Mouse (Mus musculus) liver, postnatal 0 days (tissue): ENCODE results near the gene Prickle2. TPM values are rescaled to one million over a fixed set of nuclear protein-coding genes. Genes with fewer than 3 reads are reported as not detected.

Experiments
- ATAC-seq: fragments of 200-750 bp; cut with Nextera tagmentation; 2 replicates; pipeline ENCODE4 v1.8.0; 2017; ENCODE audit warnings: mild to moderate bottlenecking, moderate library complexity
- DNase-seq: peaks from one replicate; pipeline ENCODE4 v3.0.0-alpha.2; 2016
- H3K27ac ChIP-seq: fragments of 300-500 bp; sonication (generic); 2 replicates; pipeline ENCODE4 v1.5.1; 2014; ENCODE audit warnings: antibody characterized with exemption, moderate library complexity, mild to moderate bottlenecking, low read depth
- H3K27me3 ChIP-seq: fragments of 300-500 bp; sonication (generic); 2 replicates; pipeline ENCODE4 v1.6.1; 2014; ENCODE audit warnings: low read length, control low read depth, mixed read lengths; ENCODE audit not compliant: insufficient read depth
- H3K36me3 ChIP-seq: fragments of 300-500 bp; sonication (generic); replicated peaks from 2 replicates; pipeline ENCODE4 v1.6.1; 2014; ENCODE audit warnings: mild to moderate bottlenecking, control low read depth, low read length, moderate library complexity, mixed read lengths; ENCODE audit not compliant: insufficient read depth
- H3K4me1 ChIP-seq: fragments of 300-500 bp; sonication (generic); 2 replicates; pipeline ENCODE4 v1.6.1; 2014; ENCODE audit warnings: antibody characterized with exemption, mild to moderate bottlenecking, control low read depth; ENCODE audit not compliant: insufficient read depth
- H3K4me2 ChIP-seq: fragments of 300-500 bp; sonication (generic); 2 replicates; pipeline ENCODE4 v1.6.1; 2014; ENCODE audit warnings: low read depth, mild to moderate bottlenecking, low read length, moderate library complexity, mixed read lengths
- H3K4me3 ChIP-seq: fragments of 300-500 bp; sonication (generic); 2 replicates; pipeline ENCODE4 v1.5.1; 2014; ENCODE audit warnings: low read depth, low read length
- H3K9ac ChIP-seq: fragments of 300-500 bp; sonication (generic); replicated peaks from 2 replicates; pipeline ENCODE4 v1.6.1; 2014; ENCODE audit warnings: mild to moderate bottlenecking, moderate library complexity
- H3K9me3 ChIP-seq: fragments of 300-500 bp; sonication (generic); 2 replicates; pipeline ENCODE4 v1.6.1; 2016; ENCODE audit warnings: mild to moderate bottlenecking, control low read depth, low read length, mixed read lengths
- CTCF ChIP-seq: sonication (generic); IDR thresholded peaks from 2 replicates; pipeline ENCODE4 v1.5.1; 2016; ENCODE audit warnings: antibody characterized with exemption, low read depth
- EP300 ChIP-seq: IDR thresholded peaks from 2 replicates; pipeline ENCODE4 v1.6.1; 2016; ENCODE audit warnings: antibody characterized with exemption, low read depth, mild to moderate bottlenecking
- WGBS: fragments of 180-500 bp; shearing (Covaris S2); extraction: QIAGEN DNeasy Blood & Tissue Kit; methylation state at CpG from one replicate; pipeline ENCODE4 v1.1.7; 2014; ENCODE audit not compliant: insufficient replicate concordance; 5-methylcytosine and 5-hydroxymethylcytosine counted together
- polyA plus RNA-seq: library from polyadenylated mRNA; unstranded; fragments of >200 nt; fragmentation: Nextera tagmentation; extraction: Ambion mirVana; gene quantifications from 2 replicates; pipeline ENCODE4 v1.2.1, GENCODE M21; 2015

The Prickle2 gene
- polyA plus RNA-seq, 1 experiment from 2014 or later, result 0.28 TPM

DNA sequence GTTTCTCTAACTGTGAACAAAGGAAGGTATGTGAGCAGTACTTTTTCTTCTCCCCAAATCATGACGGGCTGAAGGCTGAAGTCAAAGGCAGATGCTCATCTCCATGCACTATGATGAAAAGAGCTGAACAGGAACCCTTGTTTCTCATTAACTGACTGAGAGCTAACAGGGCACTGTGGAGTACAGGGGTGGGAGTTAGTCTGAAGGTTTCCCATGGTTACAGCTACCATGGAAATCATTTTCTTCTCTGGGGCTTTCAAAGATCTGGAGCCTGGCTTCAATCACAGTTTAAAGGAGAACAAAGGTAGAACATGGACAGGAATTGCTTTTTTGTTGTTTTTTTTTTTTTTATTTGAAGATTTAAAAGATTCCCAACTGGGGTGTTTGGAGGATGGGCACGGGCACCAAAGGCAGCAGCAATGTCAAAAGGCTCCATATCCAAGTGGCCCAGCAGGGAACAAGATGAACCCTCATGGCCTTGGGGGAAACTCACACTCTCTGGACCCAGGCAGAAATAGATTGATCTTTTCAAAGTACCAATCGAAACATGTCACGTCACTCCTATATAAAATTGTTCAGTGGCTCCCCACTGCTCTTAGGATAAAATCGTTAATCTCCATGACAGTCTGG is 35.3 kb downstream of the Prickle2 start:
- Histone ChIP-seq H3K4me1 (no peaks in the 10 kb centered on the region), H3K27ac (no peak overlapping the region), H3K9me3 (no peaks in the 10 kb centered on the region), H3K27me3 (no peaks in the 10 kb centered on the region), H3K36me3 (no peaks in the 10 kb centered on the region), H3K4me3 (no peak overlapping the region), H3K4me2 (no peak overlapping the region), H3K9ac (no peak overlapping the region)
- TF ChIP-seq CTCF (no peak), EP300 (no peak)
- WGBS, result 75% methylated on average over 5 of the region's 5 CpGs
- ATAC-seq (no peak), DNase-seq (no peak)

GRCm38 (mm10) chr6:92669623-92670022 is 36.3 kb downstream of the Prickle2 start:
- no peak for ATAC-seq
- DNase-seq, result no peak
- WGBS, result 73% methylated on average over 3 of the region's 3 CpGs
- TF ChIP-seq CTCF (no peak), EP300 (no peak)
- Histone ChIP-seq H3K9ac (no peak overlapping the region), H3K36me3 (no peaks in the 10 kb centered on the region), H3K4me2 (no peak overlapping the region), H3K27me3 (no peaks in the 10 kb centered on the region), H3K4me1 (no peaks in the 10 kb centered on the region), H3K4me3 (no peak overlapping the region), H3K27ac (no peak overlapping the region), H3K9me3 (no peaks in the 10 kb centered on the region)

DNA sequence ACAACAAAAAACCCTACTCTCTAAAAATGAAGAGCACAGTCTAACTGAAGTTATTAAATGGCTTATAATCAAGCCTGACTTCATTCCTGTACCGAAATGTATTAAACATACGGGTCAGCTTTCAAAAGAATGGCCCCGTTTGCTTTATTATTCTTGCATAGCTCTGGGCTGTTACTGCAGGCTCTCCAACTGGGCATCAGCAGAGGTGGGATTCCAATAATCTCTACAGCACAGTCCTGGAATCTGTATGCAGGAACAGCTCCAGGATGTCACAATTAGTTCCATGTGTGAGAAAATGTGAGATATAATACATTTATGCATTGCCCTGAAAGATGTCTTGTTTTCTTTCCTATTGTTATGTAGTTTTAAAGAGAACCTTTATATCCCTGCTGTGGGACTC is 38.4 kb downstream of the Prickle2 start:
- H3K27ac ChIP-seq, result no peak overlapping the region
- TF ChIP-seq EP300, result no peak
- TF ChIP-seq CTCF, result no peak
- H3K36me3 ChIP-seq, result no peaks in the 10 kb centered on the region
- ATAC-seq (no peak), DNase-seq (no peak)
- H3K4me2 ChIP-seq, result no peak overlapping the region
- no peaks in the 10 kb centered on the region for H3K4me1 ChIP-seq
- H3K4me3 ChIP-seq, result no peak overlapping the region
- 87% methylated on average over 3 of the region's 3 CpGs for WGBS
- H3K9ac ChIP-seq, result no peak overlapping the region
- H3K9me3 ChIP-seq, result no peaks in the 10 kb centered on the region
- H3K27me3 ChIP-seq, result no peaks in the 10 kb centered on the region

DNA sequence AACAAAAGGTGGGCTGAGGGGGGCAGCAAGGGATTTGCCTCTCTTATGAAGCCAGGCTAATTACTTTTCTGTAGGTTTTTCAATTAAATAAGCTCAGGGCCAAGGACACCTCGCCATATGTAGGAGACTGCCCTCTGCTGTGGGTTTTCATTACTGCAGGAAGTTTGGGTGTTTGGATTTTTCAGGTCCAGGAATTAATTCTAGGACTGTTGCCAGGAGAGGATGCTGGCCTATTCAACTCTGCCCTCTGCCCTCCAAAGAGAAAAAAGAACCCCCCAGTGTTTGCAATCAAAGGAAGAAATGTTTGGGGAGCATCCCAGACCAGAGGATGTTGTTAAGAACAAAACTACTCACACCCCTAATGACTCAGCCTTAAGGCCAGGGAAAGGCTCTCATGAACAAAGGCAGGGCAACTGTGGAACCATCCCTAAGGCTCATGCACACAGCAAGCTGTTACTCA is 40.4 kb downstream of the Prickle2 start:
- Histone ChIP-seq H3K36me3 (no peaks in the 10 kb centered on the region), H3K4me3 (no peak overlapping the region), H3K9ac (no peak overlapping the region), H3K27ac (no peak overlapping the region), H3K4me2 (no peak overlapping the region), H3K9me3 (no peaks in the 10 kb centered on the region), H3K4me1 (no peaks in the 10 kb centered on the region), H3K27me3 (no peaks in the 10 kb centered on the region)
- WGBS, result 5% methylated on average over 1 of the region's 1 CpGs
- ATAC-seq (no peak), DNase-seq (peak; percentile 55)
- TF ChIP-seq EP300 (no peak), CTCF (peak; percentile 69)

GRCm38 (mm10) chr6:92663885-92664284 is 42.1 kb downstream of the Prickle2 start:
- TF ChIP-seq CTCF, result no peak
- TF ChIP-seq EP300, result no peak
- no peaks in the 10 kb centered on the region for H3K4me1 ChIP-seq
- H3K4me3 ChIP-seq, result no peak overlapping the region
- H3K4me2 ChIP-seq, result no peak overlapping the region
- 87% methylated on average over 3 of the region's 3 CpGs for WGBS
- no peak overlapping the region for H3K27ac ChIP-seq
- H3K9ac ChIP-seq, result no peak overlapping the region
- no peak for DNase-seq
- H3K9me3 ChIP-seq, result no peaks in the 10 kb centered on the region
- ATAC-seq, result no peak
- H3K36me3 ChIP-seq, result no peaks in the 10 kb centered on the region
- H3K27me3 ChIP-seq, result no peaks in the 10 kb centered on the region

GRCm38 (mm10) chr6:92663433-92663832 is 42.5 kb downstream of the Prickle2 start:
- Histone ChIP-seq H3K9me3 (no peaks in the 10 kb centered on the region), H3K27ac (no peak overlapping the region), H3K4me1 (no peaks in the 10 kb centered on the region), H3K36me3 (no peaks in the 10 kb centered on the region), H3K9ac (no peak overlapping the region), H3K4me2 (no peak overlapping the region), H3K4me3 (no peak overlapping the region), H3K27me3 (no peaks in the 10 kb centered on the region)
- 76% methylated on average over 4 of the region's 4 CpGs for WGBS
- no peak for ATAC-seq
- TF ChIP-seq EP300, result no peak
- TF ChIP-seq CTCF, result no peak
- DNase-seq, result no peak
